Comparison of ENCODE assay signal across 10 mouse cellular contexts in the genomic region with DNA sequence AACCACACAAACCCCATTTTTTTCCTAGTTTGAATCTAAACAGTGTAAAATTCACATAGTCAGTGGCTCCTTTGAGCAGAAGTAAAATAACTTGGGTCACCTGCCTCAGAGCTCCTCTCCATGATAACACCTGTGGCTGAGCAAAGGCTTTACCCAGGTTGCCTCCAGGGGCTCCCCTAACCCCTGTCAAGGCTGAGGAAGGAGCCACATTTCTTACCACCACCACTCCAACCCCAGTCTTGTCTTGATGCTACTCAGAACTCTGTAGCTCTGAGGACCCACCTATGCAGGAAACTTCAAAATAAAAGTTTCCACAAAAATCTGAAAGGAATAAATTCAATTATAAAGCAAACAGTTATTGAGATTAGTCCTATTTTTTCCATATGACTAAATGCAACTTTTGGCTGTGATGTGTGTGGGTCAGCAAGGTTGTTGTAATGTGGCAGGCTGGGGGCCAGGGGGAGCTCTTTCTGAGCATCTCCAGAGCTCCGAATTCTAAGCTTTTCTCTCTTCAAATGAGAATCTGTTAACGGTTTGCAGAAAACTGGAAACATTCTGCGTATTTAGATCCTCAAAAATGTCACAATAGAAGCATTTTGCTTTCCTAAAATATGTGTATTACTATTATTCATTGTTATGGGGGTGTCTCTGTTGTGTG.
A peak's percentile ranks its signal among the peaks of the same experiment; 100 is the strongest.
DNase-seq lines count a peak whose midpoint lies in the region; ATAC-seq and TF ChIP-seq lines count a peak whose summit lies in the region.
"Had no signal": no experiment of that assay in that cellular context is flagged by ENCODE, and none has a peak within 500 bp of the region (broad histone marks: within the 10 kb centered on the region; RNA-seq: fewer than 3 reads in every experiment).

No protein-coding gene starts in this region.

- no peaks in the 10 kb centered on the region for H3K36me3 ChIP-seq in heart, adult 2 months (ENCODE audit: control insufficient read depth, insufficient read depth, low read length)
- H3K36me3 ChIP-seq in embryonic facial prominence, embryonic 10.5 days (replicated peaks) = no peaks in the 10 kb centered on the region
- no peaks in the 10 kb centered on the region for H3K36me3 ChIP-seq in hindbrain, embryonic 13.5 days
- no peaks in the 10 kb centered on the region for H3K36me3 ChIP-seq in neural tube, embryonic 15.5 days
- H3K36me3 ChIP-seq: limb, embryonic 12.5 days had no signal

- peak; percentile 59 for TF ChIP-seq CTCF in heart, adult 2 months (IDR thresholded peaks at IDR 0.05)

- WGBS in heart, adult 2 months = 77% methylated on average over 3 of the region's 3 CpGs
- WGBS in embryonic facial prominence, embryonic 10.5 days = 81% methylated on average over 3 of the region's 3 CpGs
- WGBS in hindbrain, embryonic 13.5 days = 76% methylated on average over 3 of the region's 3 CpGs
- WGBS in neural tube, embryonic 15.5 days = 84% methylated on average over 3 of the region's 3 CpGs

- H3K4me1 ChIP-seq in heart, adult 2 months (ENCODE audit: control insufficient read depth, insufficient read depth, low read length) = no peaks in the 10 kb centered on the region
- H3K4me1 ChIP-seq in embryonic facial prominence, embryonic 10.5 days = no peaks in the 10 kb centered on the region
- H3K4me1 ChIP-seq in hindbrain, embryonic 13.5 days (replicated peaks) = no peaks in the 10 kb centered on the region
- no peaks in the 10 kb centered on the region for H3K4me1 ChIP-seq in neural tube, embryonic 15.5 days
- H3K4me1 ChIP-seq: limb, embryonic 12.5 days had no signal

- TF ChIP-seq EP300 in heart, adult 2 months (IDR thresholded peaks at IDR 0.05; ENCODE audit: insufficient read depth, low read depth, low read length) = no peak

- intact Hi-C loops in heart, adult 2 months (cut with DNase I) = loop anchor here (2.0 kb wide), 1 partner anchor 381 kb away; no protein-coding TSS in a partner anchor

- no peak overlapping the region for H3K27ac ChIP-seq in heart, adult 2 months
- no peak overlapping the region for H3K27ac ChIP-seq in embryonic facial prominence, embryonic 10.5 days (replicated peaks)
- H3K27ac ChIP-seq in hindbrain, embryonic 13.5 days = no peak overlapping the region
- no peak overlapping the region for H3K27ac ChIP-seq in neural tube, embryonic 15.5 days (replicated peaks)
- H3K27ac ChIP-seq: limb, embryonic 12.5 days had no signal

- no peaks in the 10 kb centered on the region for H3K27me3 ChIP-seq in heart, adult 2 months (ENCODE audit: control insufficient read depth, insufficient read depth, low read length)
- no peaks in the 10 kb centered on the region for H3K27me3 ChIP-seq in embryonic facial prominence, embryonic 10.5 days (replicated peaks; ENCODE audit: low read depth, poor library complexity, severe bottlenecking)
- no peaks in the 10 kb centered on the region for H3K27me3 ChIP-seq in hindbrain, embryonic 13.5 days
- H3K27me3 ChIP-seq in neural tube, embryonic 15.5 days (replicated peaks) = no peaks in the 10 kb centered on the region
- H3K27me3 ChIP-seq: limb, embryonic 12.5 days had no signal

- no peak for DNase-seq in heart, adult 2 months
- no peak for DNase-seq in heart, adult 8-10 months (ENCODE audit: low spot score)
- peak; percentile 8 for DNase-seq in right cerebral cortex, postnatal 4 days
- no peak for DNase-seq in right cerebral cortex, postnatal 25 days
- peak; percentile 10 for DNase-seq in embryonic facial prominence, embryonic 10.5 days (ENCODE audit: low spot score)
- peak; percentile 80 for DNase-seq in thymus, postnatal 4 days

- H3K4me2 ChIP-seq in hindbrain, embryonic 13.5 days = no peak overlapping the region
- no peak overlapping the region for H3K4me2 ChIP-seq in neural tube, embryonic 15.5 days
- H3K4me2 ChIP-seq: limb, embryonic 12.5 days had no signal

- no peak for ATAC-seq in hindbrain, embryonic 13.5 days (ENCODE audit: low FRiP score)
- no peak for ATAC-seq in neural tube, embryonic 15.5 days (ENCODE audit: low FRiP score)
- ATAC-seq: activated CD4-positive, CD25-positive, alpha-beta regulatory T cell, adult 4 months had no signal

- no peaks in the 10 kb centered on the region for H3K79me2 ChIP-seq in heart, adult 2 months (replicated peaks; ENCODE audit: control insufficient read depth, insufficient read depth, low read length)

- no peak overlapping the region for H3K4me3 ChIP-seq in heart, adult 2 months
- H3K4me3 ChIP-seq in embryonic facial prominence, embryonic 10.5 days = no peak overlapping the region
- no peak overlapping the region for H3K4me3 ChIP-seq in hindbrain, embryonic 13.5 days
- no peak overlapping the region for H3K4me3 ChIP-seq in neural tube, embryonic 15.5 days (replicated peaks)
- H3K4me3 ChIP-seq: limb, embryonic 12.5 days had no signal

- no peak for TF ChIP-seq POLR2A in heart, adult 2 months (IDR thresholded peaks at IDR 0.05; ENCODE audit: insufficient read depth, low read depth, low read length)

- no peak overlapping the region for H3K9ac ChIP-seq in heart, adult 2 months (ENCODE audit: low read depth, low read length)
- no peak overlapping the region for H3K9ac ChIP-seq in hindbrain, embryonic 13.5 days
- no peak overlapping the region for H3K9ac ChIP-seq in neural tube, embryonic 15.5 days (replicated peaks)
- H3K9ac ChIP-seq: limb, embryonic 12.5 days had no signal

- H3K9me3 ChIP-seq in embryonic facial prominence, embryonic 10.5 days = no peaks in the 10 kb centered on the region
- no peaks in the 10 kb centered on the region for H3K9me3 ChIP-seq in hindbrain, embryonic 13.5 days
- H3K9me3 ChIP-seq in neural tube, embryonic 15.5 days (replicated peaks) = no peaks in the 10 kb centered on the region
- H3K9me3 ChIP-seq: limb, embryonic 12.5 days had no signal

Comparison
In these comparisons a context has a peak if more than half of its experiments do, and no peak if none do; other contexts are left out.
1. DNase-seq: peak in right cerebral cortex, postnatal 4 days (single experiment), embryonic facial prominence, embryonic 10.5 days (single experiment) and thymus, postnatal 4 days (single experiment); none in heart, adult 2 months (0 of 2), heart, adult 8-10 months (single experiment) and right cerebral cortex, postnatal 25 days (single experiment).